Mouse (Mus musculus): Measurements from ENCODE around the gene Qpct. TPM values are rescaled to one million over a fixed set of nuclear protein-coding genes. Genes with fewer than 3 reads are reported as not detected.
"Not testable (repeated sequence)": the region's sequence is repeated elsewhere in the genome, so short reads cannot be mapped to it uniquely, and the experiment has no call there.

The Qpct gene
- polyA plus RNA-seq, 1 experiment from 2014 or later, result 26.1 TPM

- DNase-seq (ENCODE audit: low spot score) (no peak), ATAC-seq (no peak)
Observed at GRCm38 (mm10) chr17:79109576-79109975, 57.9 kb downstream of the Qpct start.

DNA sequence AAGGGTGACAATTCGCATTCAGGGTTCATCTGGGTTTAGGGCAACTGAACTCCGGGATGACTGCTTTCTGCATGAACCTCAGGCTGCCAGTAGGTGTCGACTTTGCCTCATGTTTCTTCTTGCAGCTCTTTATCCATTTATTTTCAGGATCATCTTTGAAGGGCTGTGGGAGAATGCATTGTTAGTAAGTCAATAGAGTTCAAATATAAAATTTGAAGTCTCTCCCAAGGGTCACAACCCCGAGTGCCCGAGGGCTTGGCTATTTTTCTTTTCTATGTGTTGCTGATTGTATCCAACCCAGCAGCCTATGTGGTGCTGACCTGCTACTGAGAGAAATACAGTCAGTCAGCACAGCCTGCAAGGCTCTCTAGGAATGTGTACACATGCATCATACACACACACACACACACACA lies 59.2 kb downstream of the Qpct start:
- no peak for ATAC-seq
- H3K9me3 ChIP-seq (ENCODE audit: low read length), result no peaks in the 10 kb centered on the region
- H3K4me2 ChIP-seq (replicated peaks; ENCODE audit: low read depth, low read length), result no peak overlapping the region
- H3K4me3 ChIP-seq (ENCODE audit: low read depth, low read length), result no peak overlapping the region
- H3K4me1 ChIP-seq (ENCODE audit: insufficient read depth, low read depth, low read length), result no peaks in the 10 kb centered on the region
- H3K27ac ChIP-seq (ENCODE audit: low read length), result no peak overlapping the region
- H3K9ac ChIP-seq (replicated peaks; ENCODE audit: low read depth), result no peak overlapping the region
- DNase-seq (ENCODE audit: low spot score), result peak; percentile 73
- H3K27me3 ChIP-seq (replicated peaks; ENCODE audit: insufficient read depth, low read length), result no peaks in the 10 kb centered on the region
- H3K36me3 ChIP-seq (ENCODE audit: insufficient read depth, low read length), result no peaks in the 10 kb centered on the region
- TF ChIP-seq EP300 (IDR thresholded peaks at IDR 0.05), result no peak; the same call in 1 of the 2 replicates
- peak; percentile 93 for TF ChIP-seq CTCF (IDR thresholded peaks at IDR 0.05)
- 10% methylated on average over 5 of the region's 5 CpGs for WGBS

More at GRCm38 (mm10) chr17:79109576-79109975, 57.9 kb downstream of the Qpct start:
- no peak overlapping the region for H3K9ac ChIP-seq (replicated peaks; ENCODE audit: low read depth)
- H3K27me3 ChIP-seq (replicated peaks; ENCODE audit: insufficient read depth, low read length), result no peaks in the 10 kb centered on the region
- H3K36me3 ChIP-seq (ENCODE audit: insufficient read depth, low read length), result no peaks in the 10 kb centered on the region
- H3K27ac ChIP-seq (ENCODE audit: low read length), result no peak overlapping the region
- no peaks in the 10 kb centered on the region for H3K9me3 ChIP-seq (ENCODE audit: low read length)
- H3K4me3 ChIP-seq (ENCODE audit: low read depth, low read length), result no peak overlapping the region
- H3K4me1 ChIP-seq (ENCODE audit: insufficient read depth, low read depth, low read length), result no peaks in the 10 kb centered on the region
- no peak overlapping the region for H3K4me2 ChIP-seq (replicated peaks; ENCODE audit: low read depth, low read length)
- TF ChIP-seq CTCF (IDR thresholded peaks at IDR 0.05), result no peak
- TF ChIP-seq EP300 (IDR thresholded peaks at IDR 0.05), result no peak
- WGBS, result 76% methylated on average over 9 of the region's 9 CpGs

- not testable (repeated sequence) for H3K4me2 ChIP-seq (replicated peaks; ENCODE audit: low read depth, low read length); H3K27ac ChIP-seq (ENCODE audit: low read length); H3K27me3 ChIP-seq (replicated peaks; ENCODE audit: insufficient read depth, low read length); H3K4me3 ChIP-seq (ENCODE audit: low read depth, low read length); H3K4me1 ChIP-seq (ENCODE audit: insufficient read depth, low read depth, low read length); ATAC-seq; H3K36me3 ChIP-seq (ENCODE audit: insufficient read depth, low read length); DNase-seq (ENCODE audit: low spot score); H3K9me3 ChIP-seq (ENCODE audit: low read length); H3K9ac ChIP-seq (replicated peaks; ENCODE audit: low read depth)
- 51% methylated on average over 9 of the region's 9 CpGs for WGBS
- TF ChIP-seq CTCF (IDR thresholded peaks at IDR 0.05), result peak; percentile 29; the same call in 1 of the 2 replicates
Observed at GRCm38 (mm10) chr17:79115248-79115647, 63.5 kb downstream of the Qpct start.

- no peak overlapping the region for H3K9ac ChIP-seq (replicated peaks; ENCODE audit: low read depth)
- ATAC-seq, result no peak
- H3K4me1 ChIP-seq (ENCODE audit: insufficient read depth, low read depth, low read length), result no peaks in the 10 kb centered on the region
- no peak for DNase-seq (ENCODE audit: low spot score)
- 63% methylated on average over 1 of the region's 1 CpGs for WGBS
- H3K9me3 ChIP-seq (ENCODE audit: low read length), result no peaks in the 10 kb centered on the region
- H3K27ac ChIP-seq (ENCODE audit: low read length), result no peak overlapping the region
- no peaks in the 10 kb centered on the region for H3K36me3 ChIP-seq (ENCODE audit: insufficient read depth, low read length)
- no peak overlapping the region for H3K4me2 ChIP-seq (replicated peaks; ENCODE audit: low read depth, low read length)
- no peak for TF ChIP-seq EP300 (IDR thresholded peaks at IDR 0.05)
- TF ChIP-seq CTCF (IDR thresholded peaks at IDR 0.05), result no peak
- H3K27me3 ChIP-seq (replicated peaks; ENCODE audit: insufficient read depth, low read length), result no peaks in the 10 kb centered on the region
- H3K4me3 ChIP-seq (ENCODE audit: low read depth, low read length), result no peak overlapping the region
Observed at GRCm38 (mm10) chr17:79119066-79119465, 67.4 kb downstream of the Qpct start.

- WGBS, result 83% methylated on average over 3 of the region's 3 CpGs
- TF ChIP-seq CTCF (IDR thresholded peaks at IDR 0.05), result no peak
- no peak for TF ChIP-seq EP300 (IDR thresholded peaks at IDR 0.05)
- DNase-seq (ENCODE audit: low spot score) (no peak), ATAC-seq (no peak)
- H3K27me3 ChIP-seq (replicated peaks; ENCODE audit: insufficient read depth, low read length), result no peaks in the 10 kb centered on the region
- H3K9ac ChIP-seq (replicated peaks; ENCODE audit: low read depth), result no peak overlapping the region
- no peak overlapping the region for H3K4me2 ChIP-seq (replicated peaks; ENCODE audit: low read depth, low read length)
- H3K27ac ChIP-seq (ENCODE audit: low read length), result no peak overlapping the region
- H3K9me3 ChIP-seq (ENCODE audit: low read length), result no peaks in the 10 kb centered on the region
- no peaks in the 10 kb centered on the region for H3K36me3 ChIP-seq (ENCODE audit: insufficient read depth, low read length)
- H3K4me1 ChIP-seq (ENCODE audit: insufficient read depth, low read depth, low read length), result no peaks in the 10 kb centered on the region
- no peak overlapping the region for H3K4me3 ChIP-seq (ENCODE audit: low read depth, low read length)
Observed at GRCm38 (mm10) chr17:79120269-79120668, 68.6 kb downstream of the Qpct start.

DNA sequence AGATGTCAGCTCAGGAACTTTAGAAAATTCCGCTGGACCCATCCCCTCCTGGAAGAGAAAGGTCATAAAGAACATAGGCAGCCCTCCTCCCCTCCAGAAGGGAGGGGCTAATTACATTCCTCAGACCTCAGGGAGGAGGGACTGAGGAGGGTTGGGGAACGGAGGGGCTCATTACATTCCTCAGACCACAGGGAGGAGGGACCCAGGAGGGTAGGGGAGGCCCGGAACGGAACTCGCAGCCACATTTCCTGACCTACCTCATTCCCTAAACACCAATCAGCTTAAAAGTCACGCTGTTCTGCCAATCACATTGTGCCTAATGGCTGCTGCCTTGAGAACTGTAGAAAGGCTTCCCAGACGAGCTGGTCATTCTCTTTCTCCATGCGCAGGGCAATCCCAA lies 82.0 kb downstream of the Qpct start:
- peak overlapping the region; percentile 22; the same call in 1 of the 2 replicates for H3K4me2 ChIP-seq (replicated peaks; ENCODE audit: low read depth, low read length)
- 47% methylated on average over 8 of the region's 8 CpGs for WGBS
- H3K9me3 ChIP-seq (ENCODE audit: low read length), result no peaks in the 10 kb centered on the region
- TF ChIP-seq CTCF (IDR thresholded peaks at IDR 0.05) (no peak), EP300 (IDR thresholded peaks at IDR 0.05) (no peak)
- H3K27me3 ChIP-seq (replicated peaks; ENCODE audit: insufficient read depth, low read length), result no peaks in the 10 kb centered on the region
- no peaks in the 10 kb centered on the region for H3K4me1 ChIP-seq (ENCODE audit: insufficient read depth, low read depth, low read length)
- DNase-seq (ENCODE audit: low spot score) (no peak), ATAC-seq (no peak)
- no peak overlapping the region for H3K27ac ChIP-seq (ENCODE audit: low read length)
- no peak overlapping the region for H3K4me3 ChIP-seq (ENCODE audit: low read depth, low read length)
- H3K9ac ChIP-seq (replicated peaks; ENCODE audit: low read depth), result no peak overlapping the region
- no peaks in the 10 kb centered on the region for H3K36me3 ChIP-seq (ENCODE audit: insufficient read depth, low read length)

DNA sequence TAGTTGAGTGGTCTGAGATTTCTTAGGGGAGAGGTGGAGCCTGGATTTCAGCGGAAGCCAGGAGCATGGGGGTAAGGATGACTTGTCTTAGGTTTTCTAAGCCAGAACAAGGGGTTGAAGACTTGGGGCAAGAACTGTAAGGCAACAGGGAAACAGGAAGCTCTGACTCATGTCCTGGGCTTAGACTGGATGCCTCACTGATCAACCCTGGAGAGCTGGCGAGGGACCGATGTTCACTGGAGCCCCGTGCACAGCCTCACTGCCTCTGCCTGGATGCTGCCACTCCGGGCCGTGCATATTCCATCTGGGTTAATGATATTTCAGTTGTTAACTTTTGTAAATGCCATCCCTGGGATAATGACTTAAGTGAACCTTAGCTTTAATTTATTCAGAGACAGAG lies 84.1 kb downstream of the Qpct start:
- no peaks in the 10 kb centered on the region for H3K4me1 ChIP-seq (ENCODE audit: insufficient read depth, low read depth, low read length)
- H3K36me3 ChIP-seq (ENCODE audit: insufficient read depth, low read length), result no peaks in the 10 kb centered on the region
- H3K9ac ChIP-seq (replicated peaks; ENCODE audit: low read depth), result no peak overlapping the region
- ATAC-seq (no peak), DNase-seq (ENCODE audit: low spot score) (no peak)
- H3K4me2 ChIP-seq (replicated peaks; ENCODE audit: low read depth, low read length), result no peak overlapping the region
- H3K4me3 ChIP-seq (ENCODE audit: low read depth, low read length), result no peak overlapping the region
- H3K27me3 ChIP-seq (replicated peaks; ENCODE audit: insufficient read depth, low read length), result no peaks in the 10 kb centered on the region
- TF ChIP-seq EP300 (IDR thresholded peaks at IDR 0.05), result no peak
- no peak for TF ChIP-seq CTCF (IDR thresholded peaks at IDR 0.05)
- 81% methylated on average over 6 of the region's 6 CpGs for WGBS
- H3K27ac ChIP-seq (ENCODE audit: low read length), result no peak overlapping the region
- no peaks in the 10 kb centered on the region for H3K9me3 ChIP-seq (ENCODE audit: low read length)
